Mouse (Mus musculus): ENCODE measurements around the gene 1110025L11Rik.
"Not testable (repeated sequence)": the region's sequence is repeated elsewhere in the genome, so short reads cannot be mapped to it uniquely, and the experiment has no call there.

Gene 1110025L11Rik

GRCm38 (mm10) chr16:89063902-89064301, at the start of gene 1110025L11Rik:
Gene 1110025L11Rik, minus strand, starts transcription at chr16:89064002.
- not testable (repeated sequence) for DNase-seq

GRCm38 (mm10) chr16:89071041-89071440, 7.2 kb upstream of the 1110025L11Rik start:
- DNase-seq, result not testable (repeated sequence)

- no peak for DNase-seq
Observed at GRCm38 (mm10) chr16:89047783-89048182, 16.0 kb downstream of the 1110025L11Rik start, which contains the start of gene Krtap6-5. Gene Krtap6-5, minus strand, starts transcription at chr16:89047883.

GRCm38 (mm10) chr16:89041372-89041771, 22.4 kb downstream of the 1110025L11Rik start, which contains the start of gene Gm10228:
Gene Gm10228, minus strand, starts transcription at chr16:89041472.
- not testable (repeated sequence) for DNase-seq

- not testable (repeated sequence) for DNase-seq
Observed at GRCm38 (mm10) chr16:89031399-89031798, 32.4 kb downstream of the 1110025L11Rik start, which contains the start of gene Krtap6-1. Gene Krtap6-1, plus strand, starts transcription at chr16:89031699.

GRCm38 (mm10) chr16:89014984-89015383, 48.8 kb downstream of the 1110025L11Rik start, which contains the start of gene Gm10229:
Gene Gm10229, plus strand, starts transcription at chr16:89015284.
- not testable (repeated sequence) for DNase-seq

- DNase-seq, result no peak
Observed at GRCm38 (mm10) chr16:89013973-89014372, 49.8 kb downstream of the 1110025L11Rik start.

Data from cerebellum, postnatal 14 days (tissue).